In the genomic region with DNA sequence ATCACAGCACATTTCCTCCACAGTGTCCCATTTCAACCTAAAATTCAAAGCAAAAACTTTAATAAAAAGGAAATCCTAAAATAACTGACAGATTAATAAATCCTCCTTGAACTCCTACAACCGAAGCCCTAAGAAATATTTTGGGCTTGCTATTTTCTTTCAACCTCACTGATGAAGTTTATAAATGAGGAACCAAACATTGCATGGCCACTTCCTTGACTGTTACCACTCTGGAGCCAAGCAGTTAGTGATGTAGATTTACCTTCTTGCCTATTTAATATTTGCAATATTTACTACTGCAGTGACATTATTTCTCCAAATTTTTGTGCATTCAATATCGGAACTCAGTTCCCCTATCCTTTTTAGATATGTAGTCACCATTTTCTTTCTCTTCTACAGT, we compare ENCODE assay signal across 28 mouse cellular contexts.
"Had no signal": no experiment of that assay in that cellular context is flagged by ENCODE, and none has a peak within 500 bp of the region (broad histone marks: within the 10 kb centered on the region; RNA-seq: fewer than 3 reads in every experiment).

No protein-coding gene starts in this region.

- ATAC-seq: hindbrain, embryonic 16.5 days; inflammation-experienced regulatory T-cells, adult 6 months; intestine, embryonic 15.5 days; intestine, postnatal 0 days; liver, embryonic 12.5 days had no signal

- H3K27me3 ChIP-seq: heart, embryonic 13.5 days; heart, embryonic 15.5 days; hindbrain, embryonic 12.5 days; intestine, embryonic 15.5 days; kidney, embryonic 15.5 days; limb, embryonic 15.5 days; liver, embryonic 12.5 days had no signal

- H3K4me1 ChIP-seq: hindbrain, embryonic 10.5 days; hindbrain, embryonic 12.5 days; limb, embryonic 13.5 days; limb, embryonic 15.5 days had no signal

- H3K36me3 ChIP-seq: heart, embryonic 13.5 days; heart, embryonic 15.5 days; hindbrain, embryonic 10.5 days; hindbrain, embryonic 12.5 days; intestine, embryonic 15.5 days; kidney, embryonic 15.5 days; limb, embryonic 13.5 days; limb, embryonic 15.5 days; liver, embryonic 12.5 days had no signal

- H3K9me3 ChIP-seq: heart, embryonic 13.5 days; heart, embryonic 15.5 days; hindbrain, embryonic 10.5 days; hindbrain, embryonic 12.5 days; intestine, embryonic 15.5 days; kidney, embryonic 15.5 days; limb, embryonic 13.5 days; limb, embryonic 15.5 days; liver, embryonic 12.5 days had no signal

- H3K27ac ChIP-seq: gastrocnemius, adult 2 months; heart, adult 2 months; heart, embryonic 13.5 days; heart, embryonic 15.5 days; hindbrain, embryonic 10.5 days; hindbrain, embryonic 12.5 days; hindbrain, embryonic 14.5 days; intestine, embryonic 15.5 days; kidney, embryonic 15.5 days; layer of hippocampus, adult 2 months; left cerebral cortex, adult 2 months; limb, embryonic 13.5 days; limb, embryonic 15.5 days; liver, embryonic 12.5 days had no signal

- H3K4me2 ChIP-seq: heart, embryonic 11.5 days; heart, embryonic 13.5 days; heart, embryonic 15.5 days; hindbrain, embryonic 12.5 days; hindbrain, embryonic 14.5 days; intestine, embryonic 15.5 days; kidney, embryonic 15.5 days; limb, embryonic 13.5 days; limb, embryonic 15.5 days; liver, embryonic 12.5 days had no signal

- DNase-seq: gastrocnemius, adult 2 months; gastrocnemius, postnatal 10 days; gastrocnemius, postnatal 25 days; heart, adult 2 months; heart, postnatal 14 days; heart, postnatal 36 days; kidney, adult 18-20 months; kidney, adult 9 months; kidney, postnatal 10 days; kidney, postnatal 25 days; kidney, postnatal 4 days; left cerebral cortex, postnatal 4 days had no signal

- H3K9ac ChIP-seq: heart, embryonic 13.5 days; heart, embryonic 15.5 days; hindbrain, embryonic 12.5 days; hindbrain, embryonic 14.5 days; intestine, embryonic 15.5 days; kidney, embryonic 15.5 days; limb, embryonic 13.5 days; limb, embryonic 15.5 days; liver, embryonic 12.5 days had no signal

- H3K4me3 ChIP-seq: gastrocnemius, adult 2 months; heart, adult 2 months; heart, embryonic 13.5 days; heart, embryonic 15.5 days; hindbrain, embryonic 10.5 days; hindbrain, embryonic 12.5 days; intestine, embryonic 15.5 days; kidney, embryonic 15.5 days; layer of hippocampus, adult 2 months; left cerebral cortex, adult 2 months; limb, embryonic 13.5 days; limb, embryonic 15.5 days; liver, embryonic 12.5 days had no signal
